Mouse (Mus musculus) thymus, adult 18-20 months (tissue): Measurements from ENCODE around the gene Htra2.

Source experiments
- DNase-seq, 2 experiments: peaks; one replicate each; pipeline ENCODE4 v3.0.0; 2022; ENCODE audit warnings: mixed read lengths in 2 of 2

Gene Htra2

DNA sequence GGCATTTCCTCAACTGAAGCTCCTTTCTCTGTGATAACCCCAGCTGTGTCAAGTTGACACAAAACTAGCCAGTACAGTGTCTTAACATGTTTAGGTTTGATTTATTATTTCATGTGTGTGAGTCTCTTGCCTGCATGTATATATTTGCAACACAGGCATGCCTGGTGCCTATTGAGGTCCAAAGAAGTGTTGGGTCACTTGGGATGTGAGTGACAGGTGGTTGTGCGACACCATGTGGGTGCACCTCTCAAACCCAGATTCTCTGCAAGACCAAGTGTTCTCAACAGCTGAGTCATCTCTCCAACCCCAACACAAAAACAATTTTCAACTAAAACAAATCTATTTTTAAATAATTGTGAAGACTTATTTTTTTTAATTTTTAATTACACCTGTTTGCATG lies 52.0 kb downstream of the Htra2 start:
- DNase-seq = no peak
